Mouse (Mus musculus) layer of hippocampus, adult 8-10 months (tissue): ENCODE measurements around the gene Aff1. TPM values are rescaled to one million over a fixed set of nuclear protein-coding genes. Genes with fewer than 3 reads are reported as not detected.

Experiments
- DNase-seq, 2 experiments: peaks; one replicate each; pipeline ENCODE4 v3.0.0; 2022; ENCODE audit warnings: low spot score in 2 of 2
- total RNA-seq, 4 experiments: library from RNA; stranded (reverse); gene quantifications; 2 replicates each; pipeline ENCODE4 v1.2.4; 2022

Aff1 gene
- total RNA-seq, 4 experiments from 2014 or later, result 19.5 to 24.0 (median 21.1) TPM

GRCm38 (mm10) chr5:103726281-103726938 is 34.2 kb downstream of the Aff1 start:
- DNase-seq, result no peak

GRCm38 (mm10) chr5:103727777-103728395 is 35.7 kb downstream of the Aff1 start:
- DNase-seq, result no peak

GRCm38 (mm10) chr5:103729225-103729624 is 37.1 kb downstream of the Aff1 start:
- DNase-seq, result no peak

GRCm38 (mm10) chr5:103730142-103730541 is 38.0 kb downstream of the Aff1 start:
- DNase-seq, result no peak

DNA sequence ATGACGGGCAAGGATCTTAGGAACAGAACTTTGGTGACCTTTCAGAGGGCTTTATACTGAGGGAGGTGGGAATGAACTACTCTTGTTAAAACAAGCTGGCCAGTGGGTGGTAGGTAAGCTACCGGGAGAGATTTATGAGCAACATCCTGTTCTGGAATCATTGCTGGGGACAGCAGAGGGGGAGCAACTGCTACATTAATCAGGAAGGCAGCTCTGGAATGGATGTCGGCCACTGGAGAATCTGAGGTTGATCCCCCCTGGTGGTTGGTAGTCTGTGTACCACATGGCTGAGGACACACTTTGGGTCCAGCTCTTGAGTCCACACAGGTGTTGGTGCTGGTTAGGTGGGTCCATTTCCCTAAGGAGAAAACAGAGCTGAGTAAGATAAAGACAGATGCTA is 38.6 kb downstream of the Aff1 start:
- no peak for DNase-seq

DNA sequence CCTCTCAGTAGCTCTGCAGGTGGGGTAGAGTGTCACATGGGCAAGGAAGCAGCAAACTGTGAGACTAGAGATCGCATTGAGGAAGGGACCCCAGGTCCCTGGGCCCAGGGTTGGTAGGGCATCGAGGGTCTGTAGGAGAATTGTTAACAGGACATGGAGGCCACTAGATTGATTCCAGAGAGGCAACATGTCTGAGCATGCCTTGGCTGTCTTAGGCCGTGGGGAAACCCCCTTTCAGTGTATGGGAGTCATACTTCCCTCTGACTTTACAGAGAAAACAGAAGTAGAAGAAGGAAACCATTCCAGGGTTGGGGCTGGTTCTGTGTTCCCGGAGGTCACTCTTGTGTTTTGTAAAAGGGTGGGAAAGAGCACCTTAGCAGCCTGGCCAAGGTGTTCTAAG is 40.4 kb downstream of the Aff1 start:
- DNase-seq, result no peak

GRCm38 (mm10) chr5:103735411-103736112 is 43.4 kb downstream of the Aff1 start:
- no peak for DNase-seq

DNA sequence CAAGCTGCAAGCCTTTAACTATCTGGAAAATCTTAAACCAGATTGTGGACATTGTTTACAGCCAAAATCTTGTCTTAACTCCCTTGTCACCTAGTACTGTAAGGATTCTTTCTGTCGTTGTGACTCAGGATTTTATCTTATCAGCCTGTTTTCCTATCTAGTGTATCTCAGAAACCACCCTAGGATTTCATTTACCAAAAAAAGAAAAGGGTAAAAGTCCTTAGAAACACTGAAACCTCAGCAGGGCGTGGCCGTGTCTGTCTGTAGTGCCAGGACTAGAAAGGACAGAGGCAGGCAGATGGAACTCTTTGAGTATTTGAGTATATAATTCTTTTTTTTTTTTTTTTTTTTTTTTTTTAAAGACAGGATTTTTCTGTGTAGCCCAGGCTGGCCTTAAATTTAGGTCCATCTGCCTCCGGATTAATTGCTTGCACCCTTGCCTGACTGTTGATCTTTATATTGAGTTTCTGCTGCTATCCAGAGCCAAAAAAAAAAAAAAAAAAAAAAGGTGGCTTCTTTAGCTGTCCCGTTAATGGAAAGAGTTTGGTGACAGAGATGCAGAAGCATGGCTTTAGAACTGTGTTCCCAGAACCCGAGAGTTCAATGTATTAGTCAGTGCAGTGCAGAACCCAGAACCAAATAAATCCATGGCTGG is 44.5 kb downstream of the Aff1 start:
- DNase-seq, result no peak

GRCm38 (mm10) chr5:103737208-103738066 is 45.3 kb downstream of the Aff1 start:
- no peak for DNase-seq

- no peak for DNase-seq
Measured at GRCm38 (mm10) chr5:103738509-103738908, 46.3 kb downstream of the Aff1 start.

DNA sequence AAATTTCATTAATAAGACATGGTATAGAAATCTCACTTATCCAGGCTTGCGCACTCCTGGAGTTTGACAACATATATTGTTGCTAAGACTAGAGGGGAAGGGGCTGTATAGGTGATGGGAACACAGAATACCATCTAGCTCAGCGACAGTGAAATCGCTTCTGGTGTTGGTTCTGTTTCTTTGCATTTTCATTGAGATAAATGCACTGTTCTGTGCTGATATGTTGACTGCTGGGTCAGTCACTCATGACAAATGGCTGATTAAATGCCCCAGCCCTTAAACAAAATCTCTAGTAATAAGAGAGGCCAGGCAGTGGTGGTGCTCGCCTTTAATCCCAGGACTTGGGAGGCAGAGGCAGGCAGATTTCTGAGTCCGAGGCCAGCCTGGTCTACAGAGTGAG is 47.0 kb downstream of the Aff1 start:
- DNase-seq, result no peak

GRCm38 (mm10) chr5:103740093-103740902 is 48.1 kb downstream of the Aff1 start:
- DNase-seq, result no peak

DNA sequence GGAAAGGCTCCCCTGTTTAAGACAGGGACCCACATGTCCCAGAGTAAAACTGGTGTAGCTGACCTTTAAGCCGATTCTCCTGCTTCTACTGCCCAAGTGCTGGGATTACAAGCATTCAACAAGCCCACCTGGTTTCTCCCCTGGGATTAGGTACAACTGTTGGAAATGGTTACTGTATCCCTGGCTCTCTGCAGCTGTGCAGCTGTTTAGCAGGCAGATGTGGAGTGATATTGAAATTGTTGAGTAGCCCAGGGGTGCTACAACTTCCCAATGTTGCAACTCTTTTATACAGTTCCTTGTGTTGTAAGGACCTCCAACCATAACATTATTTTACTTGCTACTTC is 48.7 kb downstream of the Aff1 start:
- DNase-seq, result no peak

DNA sequence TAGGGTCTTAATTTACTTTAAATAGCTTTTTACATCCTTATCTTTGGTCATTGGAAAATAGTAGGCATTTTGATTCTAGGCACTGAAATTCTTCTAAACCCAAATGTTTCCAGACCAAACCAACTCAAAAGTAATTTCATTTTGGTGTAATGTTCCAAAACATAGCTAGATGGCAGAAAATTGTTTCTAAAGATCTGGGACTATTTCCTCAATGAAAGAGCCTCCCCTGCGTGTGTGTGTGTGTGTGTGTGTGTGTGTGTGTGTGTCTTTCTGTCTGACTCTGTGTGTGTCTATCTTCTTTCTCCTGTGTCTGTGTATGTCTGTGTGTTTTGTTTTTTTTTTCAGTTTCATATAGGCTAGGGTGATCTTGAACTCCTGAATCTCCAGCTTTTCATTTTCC is 49.3 kb downstream of the Aff1 start:
- no peak for DNase-seq

DNA sequence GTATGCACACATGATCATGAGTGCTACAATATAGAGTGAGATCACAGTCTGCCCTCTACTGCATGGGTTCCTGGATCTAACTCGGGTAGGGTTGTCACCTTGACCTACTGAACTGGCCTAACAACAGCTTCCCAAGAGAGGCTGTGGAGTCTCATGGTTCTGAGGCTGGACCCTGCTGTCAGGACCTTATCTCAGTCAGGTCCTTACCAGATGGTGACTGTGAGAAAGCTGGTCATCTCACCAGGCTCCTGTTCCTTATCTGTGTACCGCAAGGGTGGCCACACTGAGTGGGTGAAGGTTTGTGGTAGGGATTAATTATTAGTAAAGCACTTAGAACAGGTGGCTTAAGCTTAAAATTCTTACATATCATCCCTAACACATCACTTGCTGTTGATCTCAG is 49.8 kb downstream of the Aff1 start:
- no peak for DNase-seq

DNA sequence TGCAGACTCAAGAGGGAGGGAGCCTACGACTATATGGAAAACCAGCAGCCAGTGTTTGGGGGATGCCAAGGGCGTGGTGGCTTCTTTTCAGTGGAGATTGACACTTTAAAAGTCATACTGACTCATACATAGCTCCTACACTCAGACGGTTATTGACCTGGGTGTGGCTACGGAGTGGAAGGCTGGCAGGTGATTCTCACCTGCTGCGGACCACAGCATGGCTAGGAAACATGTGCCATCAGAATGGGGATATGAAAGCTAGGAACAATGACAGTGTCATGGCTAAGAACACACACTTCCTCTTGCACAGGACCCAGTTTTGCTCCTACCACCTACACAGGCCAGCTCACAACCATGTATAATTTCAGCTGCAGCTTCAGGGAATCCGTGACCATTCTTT is 52.4 kb downstream of the Aff1 start:
- DNase-seq, result no peak

- DNase-seq, result no peak
Measured at GRCm38 (mm10) chr5:103745635-103746034, 53.5 kb downstream of the Aff1 start.

- DNase-seq, result no peak
Measured at GRCm38 (mm10) chr5:103746561-103747085, 54.4 kb downstream of the Aff1 start.

GRCm38 (mm10) chr5:103747098-103747497 is 54.9 kb downstream of the Aff1 start:
- no peak for DNase-seq

- DNase-seq, result no peak
Measured at GRCm38 (mm10) chr5:103748343-103748742, 56.2 kb downstream of the Aff1 start.
